Comparison of ENCODE assay signal across 8 mouse cellular contexts in genomic region chr9:122006609-122007008, GRCm38 (mm10). TPM values are rescaled to one million over a fixed set of nuclear protein-coding genes. Genes with fewer than 3 reads are reported as not detected.
A peak's percentile ranks its signal among the peaks of the same experiment; 100 is the strongest.
DNase-seq lines count a peak whose midpoint lies in the region; TF ChIP-seq lines count a peak whose summit lies in the region.

No protein-coding gene starts in this region.

- H3K27me3 ChIP-seq in heart, adult 2 months (ENCODE audit: control insufficient read depth, insufficient read depth, low read length) = peaks cover 4% of the 10 kb centered on the region; the same call in 1 of the 2 replicates

- no peaks in the 10 kb centered on the region for H3K4me1 ChIP-seq in heart, adult 2 months (ENCODE audit: control insufficient read depth, insufficient read depth, low read length)

- peak; percentile 48 to 67 for DNase-seq in heart, postnatal 14 days
- no peak for DNase-seq in heart, adult 2 months
- peak; percentile 47 for DNase-seq in A20 (ENCODE audit: low read depth, low spot score)
- peak; percentile 87 for DNase-seq in embryo, embryonic 10 days (ENCODE audit: low spot score)
- DNase-seq in lung, postnatal 14 days = peak; percentile 65
- DNase-seq in natural killer cell, adult 2 months (ENCODE audit: low spot score in 2 of 2) = no peak
- no peak for DNase-seq in left cerebral cortex, adult 11 months (ENCODE audit: low spot score)
- DNase-seq in layer of hippocampus, postnatal 10 days (ENCODE audit: low spot score in 2 of 2) = no peak

- 11% methylated on average over 7 of the region's 7 CpGs for WGBS in heart, adult 2 months

- TF ChIP-seq CTCF in heart, adult 2 months (IDR thresholded peaks at IDR 0.05) = no peak

- TF ChIP-seq EP300 in heart, adult 2 months (IDR thresholded peaks at IDR 0.05; ENCODE audit: insufficient read depth, low read depth, low read length) = no peak

- H3K4me3 ChIP-seq in heart, adult 2 months = no peak overlapping the region

- H3K9ac ChIP-seq in heart, adult 2 months (ENCODE audit: low read depth, low read length) = no peak overlapping the region

- no peak for TF ChIP-seq POLR2A in heart, adult 2 months (IDR thresholded peaks at IDR 0.05; ENCODE audit: insufficient read depth, low read depth, low read length)

- no peak overlapping the region for H3K27ac ChIP-seq in heart, adult 2 months

- H3K79me2 ChIP-seq in heart, adult 2 months (replicated peaks; ENCODE audit: control insufficient read depth, insufficient read depth, low read length) = no peaks in the 10 kb centered on the region

- no peaks in the 10 kb centered on the region for H3K36me3 ChIP-seq in heart, adult 2 months (ENCODE audit: control insufficient read depth, insufficient read depth, low read length)

- intact Hi-C loops in heart, postnatal 14 days (cut with DNase I) = no loop called here
- intact Hi-C loops in heart, adult 2 months (cut with DNase I) = no loop called here

RNA-seq across cellular contexts. Expression of gene Pomgnt2, which starts 9.7 kb away (rescaled TPM):
- 10 to 100 TPM in 1 of 2 experiments, 1 to 10 TPM in 1; 9.7 to 11.3 TPM for total RNA-seq in heart, postnatal 14 days (2021)
- 10 to 100 TPM; 14.0 to 15.3 TPM for total RNA-seq in heart, adult 2 months (2021)
- polyA plus RNA-seq in heart, adult 2 months (2012; rRNA removed) = 21.0 and 21.4 TPM in 2 replicates
- 10 to 100 TPM; 41.6 to 42.9 TPM for total RNA-seq in layer of hippocampus, postnatal 10 days (2021)

RNA-seq across cellular contexts. Expression of gene Fam198a, which starts 55.8 kb away (rescaled TPM):
- 1 to 10 TPM; 1.7 to 1.8 TPM for total RNA-seq in heart, postnatal 14 days (2021)
- total RNA-seq in heart, adult 2 months (2021) = under 1 TPM; 0.42 to 0.96 TPM
- polyA plus RNA-seq in heart, adult 2 months (2012; rRNA removed) = 1.5 and 2.2 TPM in 2 replicates
- 1 to 10 TPM; 3.1 to 4.2 TPM for total RNA-seq in layer of hippocampus, postnatal 10 days (2021)

Comparison
In these comparisons a context has a peak if more than half of its experiments do, and no peak if none do; other contexts are left out.
1. DNase-seq: peak in heart, postnatal 14 days (2 of 2), A20 (single experiment), embryo, embryonic 10 days (single experiment) and lung, postnatal 14 days (single experiment); none in heart, adult 2 months (0 of 2), natural killer cell, adult 2 months (0 of 2), left cerebral cortex, adult 11 months (single experiment) and layer of hippocampus, postnatal 10 days (0 of 2).